Mouse (Mus musculus): ENCODE measurements around the gene Gm5108. TPM values are rescaled to one million over a fixed set of nuclear protein-coding genes. Genes with fewer than 3 reads are reported as not detected.

Gm5108 gene
- polyA plus RNA-seq, 1 experiment from 2014 or later: not detected

GRCm38 (mm10) chr5:67948074-67948473, 6.6 kb downstream of the Gm5108 start:
- no peak overlapping the region for H3K9ac ChIP-seq (ENCODE audit: low read length)
- H3K27me3 ChIP-seq (ENCODE audit: control insufficient read depth, insufficient read depth, low read length): no peaks in the 10 kb centered on the region
- no peaks in the 10 kb centered on the region for H3K4me1 ChIP-seq (ENCODE audit: control insufficient read depth, insufficient read depth, low read length)
- ATAC-seq (replicated peaks; ENCODE audit: extremely low read depth, insufficient read depth, low FRiP score): no peak
- no peak overlapping the region for H3K4me3 ChIP-seq (ENCODE audit: low read length)
- H3K27ac ChIP-seq (ENCODE audit: low read length): no peak overlapping the region
- no peaks in the 10 kb centered on the region for H3K36me3 ChIP-seq (ENCODE audit: control insufficient read depth, insufficient read depth)
- no peak overlapping the region for H3K4me2 ChIP-seq (ENCODE audit: low read depth, low read length)
- no peaks in the 10 kb centered on the region; the same call in 1 of the 2 replicates for H3K9me3 ChIP-seq (replicated peaks; ENCODE audit: control insufficient read depth, low read length)
- 91% methylated on average over 5 of the region's 5 CpGs for WGBS

GRCm38 (mm10) chr5:67954097-67954496, 12.6 kb downstream of the Gm5108 start:
- H3K9ac ChIP-seq (ENCODE audit: low read length): no peak overlapping the region
- H3K4me3 ChIP-seq (ENCODE audit: low read length): no peak overlapping the region
- no peaks in the 10 kb centered on the region for H3K4me1 ChIP-seq (ENCODE audit: control insufficient read depth, insufficient read depth, low read length)
- no peak overlapping the region for H3K27ac ChIP-seq (ENCODE audit: low read length)
- H3K36me3 ChIP-seq (ENCODE audit: control insufficient read depth, insufficient read depth): no peaks in the 10 kb centered on the region
- 50% methylated on average over 4 of the region's 4 CpGs for WGBS
- no peak overlapping the region for H3K4me2 ChIP-seq (ENCODE audit: low read depth, low read length)
- no peak for ATAC-seq (replicated peaks; ENCODE audit: extremely low read depth, insufficient read depth, low FRiP score)
- no peaks in the 10 kb centered on the region for H3K27me3 ChIP-seq (ENCODE audit: control insufficient read depth, insufficient read depth, low read length)
- H3K9me3 ChIP-seq (replicated peaks; ENCODE audit: control insufficient read depth, low read length): no peaks in the 10 kb centered on the region

GRCm38 (mm10) chr5:67955486-67955885, 14.0 kb downstream of the Gm5108 start:
- no peak overlapping the region for H3K27ac ChIP-seq (ENCODE audit: low read length)
- no peaks in the 10 kb centered on the region for H3K36me3 ChIP-seq (ENCODE audit: control insufficient read depth, insufficient read depth)
- no peaks in the 10 kb centered on the region for H3K27me3 ChIP-seq (ENCODE audit: control insufficient read depth, insufficient read depth, low read length)
- no peaks in the 10 kb centered on the region for H3K4me1 ChIP-seq (ENCODE audit: control insufficient read depth, insufficient read depth, low read length)
- no peaks in the 10 kb centered on the region for H3K9me3 ChIP-seq (replicated peaks; ENCODE audit: control insufficient read depth, low read length)
- no peak overlapping the region for H3K4me3 ChIP-seq (ENCODE audit: low read length)
- H3K4me2 ChIP-seq (ENCODE audit: low read depth, low read length): no peak overlapping the region
- no peak for ATAC-seq (replicated peaks; ENCODE audit: extremely low read depth, insufficient read depth, low FRiP score)
- no peak overlapping the region for H3K9ac ChIP-seq (ENCODE audit: low read length)
- 73% methylated on average over 7 of the region's 7 CpGs for WGBS

DNA sequence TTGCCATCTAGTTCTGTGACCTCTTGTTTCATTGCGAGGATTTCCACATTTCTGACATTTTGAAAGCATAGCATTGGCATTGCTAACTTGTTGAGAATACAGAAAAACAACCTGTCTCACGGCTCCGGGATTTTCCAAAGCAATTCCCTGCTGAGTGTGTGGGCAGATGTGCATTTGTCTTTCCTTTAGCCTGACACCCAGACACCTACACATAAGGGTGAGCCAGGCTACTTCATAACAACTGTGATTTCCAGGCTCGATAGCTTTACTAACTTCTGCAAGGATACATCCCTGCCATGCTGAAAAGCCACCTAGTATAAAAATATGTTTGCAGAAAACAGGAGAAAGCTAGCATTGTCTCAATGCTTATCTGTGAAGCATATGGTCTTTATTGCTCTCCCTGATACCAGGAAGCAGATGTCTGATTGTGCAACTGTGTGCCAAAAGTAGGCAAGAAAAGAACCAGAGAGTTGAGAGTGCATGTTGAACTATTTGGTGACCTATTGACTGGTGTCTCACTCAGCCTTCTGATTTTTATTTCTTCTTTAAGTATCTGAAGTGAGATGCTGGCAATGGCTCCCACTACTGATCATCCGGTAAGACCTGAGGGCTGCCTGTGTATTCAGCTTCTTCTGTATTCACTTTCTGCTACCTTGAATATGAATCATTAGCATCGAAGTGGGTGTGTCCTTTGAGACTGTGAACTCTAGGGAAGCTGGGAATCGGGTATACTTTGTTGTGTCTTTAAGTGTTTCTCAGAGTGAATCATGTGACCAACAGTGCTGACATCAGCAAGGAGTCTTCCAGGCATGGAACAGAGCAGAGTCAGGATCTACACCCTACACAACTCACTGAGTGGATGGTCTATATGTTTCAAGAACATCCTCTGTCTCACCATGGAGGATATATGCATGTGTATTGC, 20.5 kb downstream of the Gm5108 start:
- no peak overlapping the region for H3K4me2 ChIP-seq (ENCODE audit: low read depth, low read length)
- no peaks in the 10 kb centered on the region for H3K9me3 ChIP-seq (replicated peaks; ENCODE audit: control insufficient read depth, low read length)
- H3K4me1 ChIP-seq (ENCODE audit: control insufficient read depth, insufficient read depth, low read length): no peaks in the 10 kb centered on the region
- no peak overlapping the region for H3K9ac ChIP-seq (ENCODE audit: low read length)
- no peak overlapping the region for H3K27ac ChIP-seq (ENCODE audit: low read length)
- WGBS: 72% methylated on average over 7 of the region's 7 CpGs
- no peak overlapping the region for H3K4me3 ChIP-seq (ENCODE audit: low read length)
- no peaks in the 10 kb centered on the region for H3K36me3 ChIP-seq (ENCODE audit: control insufficient read depth, insufficient read depth)
- no peaks in the 10 kb centered on the region for H3K27me3 ChIP-seq (ENCODE audit: control insufficient read depth, insufficient read depth, low read length)
- no peak for ATAC-seq (replicated peaks; ENCODE audit: extremely low read depth, insufficient read depth, low FRiP score)

DNA sequence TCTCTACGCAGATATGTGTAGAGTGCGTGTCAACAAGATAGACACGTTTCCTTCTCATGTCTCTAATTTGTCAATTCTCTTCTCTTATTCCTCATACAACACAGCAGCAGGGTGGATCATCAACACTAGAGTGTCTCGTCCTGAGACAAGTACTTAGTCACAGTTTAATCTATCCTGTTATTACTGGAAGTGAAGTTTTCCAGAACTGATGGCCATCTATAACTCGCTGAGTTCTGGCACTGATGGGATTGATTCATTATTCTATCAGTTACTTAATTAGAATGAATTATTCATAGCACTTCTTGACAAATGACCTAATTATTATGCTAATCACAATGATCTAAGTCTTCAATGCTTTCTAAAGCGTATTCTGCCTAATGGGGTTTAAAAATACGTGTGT, 28.1 kb downstream of the Gm5108 start:
- no peak overlapping the region for H3K9ac ChIP-seq (ENCODE audit: low read length)
- WGBS: 76% methylated on average over 7 of the region's 7 CpGs
- no peak overlapping the region for H3K4me2 ChIP-seq (ENCODE audit: low read depth, low read length)
- no peak overlapping the region for H3K27ac ChIP-seq (ENCODE audit: low read length)
- no peaks in the 10 kb centered on the region for H3K9me3 ChIP-seq (replicated peaks; ENCODE audit: control insufficient read depth, low read length)
- no peak overlapping the region for H3K4me3 ChIP-seq (ENCODE audit: low read length)
- no peaks in the 10 kb centered on the region for H3K4me1 ChIP-seq (ENCODE audit: control insufficient read depth, insufficient read depth, low read length)
- H3K27me3 ChIP-seq (ENCODE audit: control insufficient read depth, insufficient read depth, low read length): no peaks in the 10 kb centered on the region
- no peaks in the 10 kb centered on the region for H3K36me3 ChIP-seq (ENCODE audit: control insufficient read depth, insufficient read depth)
- no peak for ATAC-seq (replicated peaks; ENCODE audit: extremely low read depth, insufficient read depth, low FRiP score)

DNA sequence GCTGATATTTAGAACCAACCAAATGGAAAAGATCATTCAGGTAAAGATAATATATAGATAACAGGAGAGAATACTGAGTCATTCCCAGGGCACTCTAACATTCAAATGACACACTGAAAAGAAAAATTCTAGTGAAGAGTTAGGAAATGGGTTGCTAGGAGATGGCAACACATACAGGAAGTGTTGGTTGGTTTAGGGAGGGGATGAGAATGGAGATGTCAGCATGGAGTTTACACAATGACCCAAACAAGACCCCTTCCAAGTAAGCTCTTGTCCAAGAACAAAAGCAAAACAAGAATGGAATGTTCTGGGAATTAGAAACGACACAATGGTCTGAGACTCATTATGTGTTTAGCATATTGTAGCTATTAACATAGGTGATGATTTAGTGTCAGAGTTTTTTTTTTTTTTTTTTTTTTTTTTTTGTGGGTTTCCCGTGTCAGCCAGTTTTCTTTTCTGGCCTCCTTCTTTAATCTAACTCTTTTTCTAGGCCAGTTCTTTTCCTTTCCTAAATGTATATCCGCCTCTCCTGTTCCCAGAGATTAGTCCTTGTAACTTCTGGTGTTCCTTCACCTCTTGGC, 40.6 kb downstream of the Gm5108 start:
- H3K4me1 ChIP-seq (ENCODE audit: control insufficient read depth, insufficient read depth, low read length): no peaks in the 10 kb centered on the region
- no peaks in the 10 kb centered on the region for H3K9me3 ChIP-seq (replicated peaks; ENCODE audit: control insufficient read depth, low read length)
- no peak overlapping the region for H3K9ac ChIP-seq (ENCODE audit: low read length)
- H3K4me3 ChIP-seq (ENCODE audit: low read length): no peak overlapping the region
- 66% methylated on average over 3 of the region's 3 CpGs for WGBS
- H3K4me2 ChIP-seq (ENCODE audit: low read depth, low read length): no peak overlapping the region
- no peak overlapping the region for H3K27ac ChIP-seq (ENCODE audit: low read length)
- ATAC-seq (replicated peaks; ENCODE audit: extremely low read depth, insufficient read depth, low FRiP score): no peak
- H3K27me3 ChIP-seq (ENCODE audit: control insufficient read depth, insufficient read depth, low read length): no peaks in the 10 kb centered on the region
- H3K36me3 ChIP-seq (ENCODE audit: control insufficient read depth, insufficient read depth): no peaks in the 10 kb centered on the region

- H3K27me3 ChIP-seq (ENCODE audit: control insufficient read depth, insufficient read depth, low read length): no peaks in the 10 kb centered on the region
These were observed 49.0 kb downstream of the Gm5108 start for GRCm38 (mm10) chr5:67990426-67990825.

DNA sequence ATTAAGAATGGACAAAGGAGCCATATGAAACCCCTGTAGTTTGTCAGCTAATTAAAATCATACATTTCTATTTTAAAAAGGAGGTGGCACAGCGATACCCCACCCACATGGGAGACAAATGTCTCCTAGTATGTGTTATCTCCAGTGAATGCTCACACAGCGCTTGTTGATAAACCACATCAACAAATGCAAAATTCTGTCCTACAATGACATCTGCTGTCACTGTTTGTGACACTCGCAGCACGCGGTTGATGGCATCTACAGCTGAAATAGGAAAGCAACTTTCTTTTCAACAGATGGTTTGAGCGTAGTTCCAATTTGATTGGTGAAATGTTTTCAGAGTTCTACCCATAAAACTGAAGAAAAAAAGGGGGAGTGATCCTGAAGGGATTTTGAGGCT, 61.1 kb downstream of the Gm5108 start:
- no peaks in the 10 kb centered on the region for H3K27me3 ChIP-seq (ENCODE audit: control insufficient read depth, insufficient read depth, low read length)
- ATAC-seq (replicated peaks; ENCODE audit: extremely low read depth, insufficient read depth, low FRiP score): no peak
- H3K36me3 ChIP-seq (ENCODE audit: control insufficient read depth, insufficient read depth): no peaks in the 10 kb centered on the region
- H3K4me2 ChIP-seq (ENCODE audit: low read depth, low read length): no peak overlapping the region
- no peak overlapping the region for H3K27ac ChIP-seq (ENCODE audit: low read length)
- H3K4me3 ChIP-seq (ENCODE audit: low read length): no peak overlapping the region
- H3K9me3 ChIP-seq (replicated peaks; ENCODE audit: control insufficient read depth, low read length): no peaks in the 10 kb centered on the region
- H3K9ac ChIP-seq (ENCODE audit: low read length): no peak overlapping the region
- no peaks in the 10 kb centered on the region for H3K4me1 ChIP-seq (ENCODE audit: control insufficient read depth, insufficient read depth, low read length)
- 82% methylated on average over 6 of the region's 6 CpGs for WGBS

More at GRCm38 (mm10) chr5:67990426-67990825, 49.0 kb downstream of the Gm5108 start:
- H3K4me1 ChIP-seq (ENCODE audit: control insufficient read depth, insufficient read depth, low read length): no peaks in the 10 kb centered on the region
- no peak overlapping the region for H3K4me3 ChIP-seq (ENCODE audit: low read length)
- no peak for ATAC-seq (replicated peaks; ENCODE audit: extremely low read depth, insufficient read depth, low FRiP score)
- H3K4me2 ChIP-seq (ENCODE audit: low read depth, low read length): no peak overlapping the region
- no peak overlapping the region for H3K9ac ChIP-seq (ENCODE audit: low read length)
- H3K27ac ChIP-seq (ENCODE audit: low read length): no peak overlapping the region
- no peaks in the 10 kb centered on the region for H3K36me3 ChIP-seq (ENCODE audit: control insufficient read depth, insufficient read depth)
- H3K9me3 ChIP-seq (replicated peaks; ENCODE audit: control insufficient read depth, low read length): no peaks in the 10 kb centered on the region

DNA sequence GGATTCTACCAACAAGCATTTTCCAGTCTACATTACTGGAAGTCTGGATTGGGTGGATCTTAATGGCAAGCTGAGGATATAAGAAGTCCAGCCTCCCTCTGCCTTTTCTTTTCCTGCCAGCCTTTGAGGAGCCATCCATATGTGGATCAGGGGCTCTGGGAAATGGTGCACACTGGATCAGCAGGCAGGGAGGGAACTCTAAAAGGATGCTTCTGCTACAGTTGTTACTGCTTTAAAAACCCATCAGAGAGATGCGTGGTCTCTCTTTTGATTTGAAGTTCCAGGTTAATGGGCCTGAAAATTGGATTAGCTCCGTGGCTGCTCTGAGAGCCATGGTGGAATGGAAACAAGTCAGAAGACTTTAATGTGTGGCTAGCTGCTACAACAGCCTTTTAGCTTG, 62.4 kb downstream of the Gm5108 start:
- no peaks in the 10 kb centered on the region for H3K4me1 ChIP-seq (ENCODE audit: control insufficient read depth, insufficient read depth, low read length)
- no peaks in the 10 kb centered on the region for H3K27me3 ChIP-seq (ENCODE audit: control insufficient read depth, insufficient read depth, low read length)
- no peak overlapping the region for H3K4me3 ChIP-seq (ENCODE audit: low read length)
- WGBS: 63% methylated on average over 2 of the region's 2 CpGs
- no peak overlapping the region for H3K27ac ChIP-seq (ENCODE audit: low read length)
- ATAC-seq (replicated peaks; ENCODE audit: extremely low read depth, insufficient read depth, low FRiP score): no peak
- H3K9ac ChIP-seq (ENCODE audit: low read length): no peak overlapping the region
- H3K4me2 ChIP-seq (ENCODE audit: low read depth, low read length): no peak overlapping the region
- H3K36me3 ChIP-seq (ENCODE audit: control insufficient read depth, insufficient read depth): no peaks in the 10 kb centered on the region
- H3K9me3 ChIP-seq (replicated peaks; ENCODE audit: control insufficient read depth, low read length): no peaks in the 10 kb centered on the region
